Mouse (Mus musculus): ENCODE results near the gene Pde3a.

GRCm38 (mm10) chr6:141522541-141522940 lies 273.5 kb downstream of the Pde3a start:
- TF ChIP-seq POLR2A (IDR thresholded peaks at IDR 0.05; ENCODE audit: insufficient read length, low read depth), result no peak
- TF ChIP-seq USF1 (IDR thresholded peaks at IDR 0.05; ENCODE audit: low read depth), result no peak
- no peak for TF ChIP-seq E2F4 (IDR thresholded peaks at IDR 0.05; ENCODE audit: insufficient read depth)
- no peak for TF ChIP-seq POLR2AphosphoS2 (IDR thresholded peaks at IDR 0.05; ENCODE audit: insufficient read length, low read depth)
- no peak for TF ChIP-seq CEBPB (IDR thresholded peaks at IDR 0.05; ENCODE audit: insufficient read depth, poor library complexity, severe bottlenecking)
- no peak for TF ChIP-seq TCF12 (IDR thresholded peaks at IDR 0.05; ENCODE audit: insufficient read depth, poor library complexity, severe bottlenecking)
- TF ChIP-seq MYOD1 (IDR thresholded peaks at IDR 0.05; ENCODE audit: control insufficient read depth in 1 of 3, insufficient read length in 2 of 3, low read depth in 2 of 3), result no peak
- TF ChIP-seq MYOG (IDR thresholded peaks at IDR 0.05; ENCODE audit: control insufficient read depth in 1 of 3, insufficient read depth in 1 of 3, insufficient read length in 2 of 3, low read depth in 2 of 3), result no peak

All from myocyte (in vitro differentiated cells).